Mouse (Mus musculus) olfactory bulb, adult 2 months (tissue): Measurements from ENCODE around the gene Itpk1.

ENCODE experiments used
- CTCF ChIP-seq: fragments of 200-500 bp; IDR thresholded peaks from 2 replicates; pipeline ENCODE4 v1.5.1; 2012; ENCODE audit warnings: low read depth, mild to moderate bottlenecking, low read length, moderate library complexity; ENCODE audit not compliant: insufficient read depth
- POLR2A ChIP-seq: fragments of 200-500 bp; IDR thresholded peaks from 2 replicates; pipeline ENCODE4 v1.6.1; 2012; ENCODE audit warnings: mild to moderate bottlenecking, low read depth, low read length, moderate library complexity; ENCODE audit not compliant: insufficient read depth

DNA sequence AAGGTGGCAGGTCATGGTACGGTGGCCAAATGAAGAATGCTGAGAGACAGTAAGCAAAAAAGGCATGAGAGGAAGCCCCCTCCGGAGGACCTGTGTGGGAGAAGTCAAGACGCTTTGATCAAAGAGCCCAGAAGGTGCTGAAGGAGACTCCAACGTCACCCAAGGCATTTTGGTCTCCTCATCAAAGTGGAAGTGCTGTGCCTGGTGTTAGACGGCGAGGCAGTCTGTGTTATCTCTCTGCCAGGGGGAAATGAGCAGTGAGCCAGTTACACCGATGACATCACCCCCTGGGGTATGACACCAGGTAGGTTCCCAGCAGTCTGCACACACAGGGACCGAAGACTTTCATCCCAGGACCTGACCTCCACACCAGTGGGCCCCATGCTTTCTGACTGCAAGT, 52.3 kb downstream of the Itpk1 start:
- TF ChIP-seq POLR2A (no peak), CTCF (no peak)
